Mouse (Mus musculus) heart, postnatal 36 days (tissue): ENCODE measurements around the gene Fsip1. TPM values are rescaled to one million over a fixed set of nuclear protein-coding genes. Genes with fewer than 3 reads are reported as not detected.
"Not testable (repeated sequence)": the region's sequence is repeated elsewhere in the genome, so short reads cannot be mapped to it uniquely, and the experiment has no call there.

ENCODE experiments used
- DNase-seq, 2 experiments: peaks; one replicate each; pipeline ENCODE4 v3.0.0; 2021 to 2022
- intact Hi-C: fragments of 180-260 bp; cut with DNase I; formaldehyde crosslinking; loops from one replicate; pipeline ENCODE4 v1.15.1; 2025
- total RNA-seq, 2 experiments: library from RNA; stranded (reverse); gene quantifications; 2 replicates each; pipeline ENCODE4 v1.2.3; 2021

Gene Fsip1
- total RNA-seq, 2 experiments from 2014 or later: not detected

- intact Hi-C loops: no loop called here
- DNase-seq: no peak
Observed at GRCm38 (mm10) chr2:118182136-118182535, 74.6 kb downstream of the Fsip1 start.

GRCm38 (mm10) chr2:118179873-118180585, 76.7 kb downstream of the Fsip1 start:
- intact Hi-C loops: no loop called here
- no peak for DNase-seq

- DNase-seq: no peak
- intact Hi-C loops: no loop called here
Observed at GRCm38 (mm10) chr2:118179472-118179871, 77.3 kb downstream of the Fsip1 start.

DNA sequence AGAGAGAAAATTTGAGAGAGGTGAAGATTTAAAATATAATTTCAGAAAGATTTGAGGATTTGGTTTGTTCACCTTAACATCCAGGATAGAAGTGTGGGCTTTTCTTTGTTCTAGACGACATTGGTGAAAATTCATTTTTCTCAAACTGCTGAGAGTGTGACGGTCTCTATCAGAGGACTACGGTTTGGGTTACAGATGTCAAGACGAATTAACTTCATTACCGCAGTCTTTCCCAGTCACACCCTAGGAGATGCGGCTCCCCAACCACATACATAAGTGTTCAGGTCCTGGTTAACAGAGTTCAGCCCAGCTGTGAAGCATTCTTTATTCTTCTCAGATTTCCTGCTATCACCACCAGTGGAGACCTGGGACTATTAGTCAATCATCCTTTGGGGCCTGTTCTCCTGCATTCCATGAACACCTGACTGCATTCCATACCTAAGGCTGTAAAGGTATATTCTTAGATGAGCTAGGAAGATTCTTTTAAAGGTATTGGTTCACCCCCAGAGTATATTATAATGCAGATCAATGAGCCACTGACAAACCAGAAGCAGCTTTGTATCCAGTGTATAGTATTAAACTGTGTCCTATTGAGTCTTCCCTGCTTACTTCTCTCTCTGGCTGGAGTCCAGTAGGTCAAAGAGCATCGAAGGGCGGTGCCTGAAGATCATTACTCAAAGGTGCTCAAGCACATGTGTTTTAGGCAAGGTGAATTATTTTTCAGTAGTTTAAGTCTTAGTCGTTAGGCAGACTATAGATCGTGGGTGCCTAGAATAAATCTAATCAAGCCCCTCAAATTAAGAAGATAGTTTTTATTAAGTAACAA, 82.0 kb downstream of the Fsip1 start:
- intact Hi-C loops: no loop called here
- no peak for DNase-seq

DNA sequence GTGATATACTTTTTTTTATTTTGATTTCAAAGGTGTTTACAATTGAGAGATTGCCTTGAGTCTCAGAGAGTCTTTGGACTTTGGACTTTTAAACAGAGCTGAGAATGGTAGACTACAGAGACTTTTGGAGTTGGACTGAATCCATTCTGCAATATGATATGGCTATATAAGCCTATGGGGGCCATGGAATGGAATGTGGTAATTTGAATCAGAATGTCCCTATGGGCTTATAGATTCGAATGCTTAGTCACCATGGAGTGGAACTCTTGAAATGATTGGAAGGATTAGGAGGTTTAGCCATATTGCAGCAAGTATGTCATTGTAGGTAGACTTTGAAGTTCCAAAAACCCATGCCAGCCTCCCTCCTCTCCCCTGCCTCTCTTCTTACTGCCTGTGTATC, 88.5 kb downstream of the Fsip1 start:
- intact Hi-C loops: no loop called here
- no peak for DNase-seq

DNA sequence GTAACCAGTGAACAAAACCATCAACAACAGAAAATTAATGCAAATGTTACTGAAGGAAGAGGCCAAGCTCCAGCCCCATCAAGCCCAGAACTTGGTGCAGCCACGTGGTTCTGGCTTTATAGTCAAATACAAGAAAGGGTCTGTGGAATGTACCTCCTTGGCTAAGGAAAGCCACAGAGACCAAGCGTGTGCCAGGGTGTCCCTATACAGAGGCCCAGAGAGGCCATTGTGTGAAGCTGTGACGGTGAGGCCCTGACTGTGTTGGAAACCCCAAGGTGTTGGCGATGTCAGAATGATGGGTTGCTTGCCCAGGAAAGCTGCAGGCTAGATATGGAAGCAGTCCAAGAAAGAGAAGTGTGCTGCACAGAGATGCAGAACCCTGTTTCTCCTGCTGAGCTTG, 89.0 kb downstream of the Fsip1 start:
- intact Hi-C loops: no loop called here

GRCm38 (mm10) chr2:118165691-118166090, 91.1 kb downstream of the Fsip1 start:
- no peak for DNase-seq
- intact Hi-C loops: no loop called here

More for the DNA sequence above, 89.0 kb downstream of the Fsip1 start:
- DNase-seq: no peak

DNA sequence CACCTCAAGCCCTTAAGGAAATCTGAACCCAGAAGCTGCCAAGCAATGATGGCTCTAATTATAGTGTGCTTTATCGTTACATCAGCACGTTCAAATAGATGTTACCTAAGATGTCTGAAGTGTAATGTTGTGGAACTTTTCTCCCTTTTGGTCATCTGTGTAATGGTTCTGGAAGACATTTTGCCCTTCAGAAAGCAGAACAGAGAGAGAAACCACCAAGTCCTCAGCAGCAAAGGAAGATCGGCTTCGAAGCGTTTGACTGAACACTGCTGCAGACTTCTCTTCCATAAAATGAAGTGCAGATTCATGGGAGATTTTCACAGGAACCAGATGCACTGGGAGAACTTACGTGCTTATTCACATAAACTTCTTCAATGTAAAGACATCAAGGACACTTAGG, 92.6 kb downstream of the Fsip1 start:
- no peak for DNase-seq
- intact Hi-C loops: no loop called here

DNA sequence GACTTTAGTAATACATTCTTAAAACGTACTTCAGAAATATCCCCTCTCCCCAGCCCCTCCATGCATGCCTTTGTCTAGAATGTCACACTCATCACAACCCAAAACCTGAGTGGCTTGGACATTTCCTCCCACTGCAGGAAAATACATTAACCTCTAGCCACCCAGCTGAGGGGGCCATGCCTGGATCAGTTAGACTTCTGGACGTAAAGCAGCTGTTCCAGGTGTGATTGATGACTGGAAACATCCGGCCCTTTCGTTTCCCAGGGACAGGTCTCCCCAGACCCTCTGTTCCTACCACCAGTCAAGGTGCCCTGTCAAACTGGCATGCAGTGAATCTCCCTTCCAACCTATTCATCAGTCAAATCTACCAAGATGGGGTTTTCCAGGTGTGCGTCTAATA, 94.3 kb downstream of the Fsip1 start:
- intact Hi-C loops: no loop called here
- no peak for DNase-seq

GRCm38 (mm10) chr2:118160991-118161390, 95.8 kb downstream of the Fsip1 start:
- no peak for DNase-seq
- intact Hi-C loops: no loop called here

- intact Hi-C loops: no loop called here
- DNase-seq: no peak
Observed at GRCm38 (mm10) chr2:118160547-118160946, 96.2 kb downstream of the Fsip1 start.

GRCm38 (mm10) chr2:118159126-118159525, 97.6 kb downstream of the Fsip1 start:
- DNase-seq: no peak
- intact Hi-C loops: no loop called here

GRCm38 (mm10) chr2:118158095-118158494, 98.7 kb downstream of the Fsip1 start:
- intact Hi-C loops: no loop called here
- no peak for DNase-seq

DNA sequence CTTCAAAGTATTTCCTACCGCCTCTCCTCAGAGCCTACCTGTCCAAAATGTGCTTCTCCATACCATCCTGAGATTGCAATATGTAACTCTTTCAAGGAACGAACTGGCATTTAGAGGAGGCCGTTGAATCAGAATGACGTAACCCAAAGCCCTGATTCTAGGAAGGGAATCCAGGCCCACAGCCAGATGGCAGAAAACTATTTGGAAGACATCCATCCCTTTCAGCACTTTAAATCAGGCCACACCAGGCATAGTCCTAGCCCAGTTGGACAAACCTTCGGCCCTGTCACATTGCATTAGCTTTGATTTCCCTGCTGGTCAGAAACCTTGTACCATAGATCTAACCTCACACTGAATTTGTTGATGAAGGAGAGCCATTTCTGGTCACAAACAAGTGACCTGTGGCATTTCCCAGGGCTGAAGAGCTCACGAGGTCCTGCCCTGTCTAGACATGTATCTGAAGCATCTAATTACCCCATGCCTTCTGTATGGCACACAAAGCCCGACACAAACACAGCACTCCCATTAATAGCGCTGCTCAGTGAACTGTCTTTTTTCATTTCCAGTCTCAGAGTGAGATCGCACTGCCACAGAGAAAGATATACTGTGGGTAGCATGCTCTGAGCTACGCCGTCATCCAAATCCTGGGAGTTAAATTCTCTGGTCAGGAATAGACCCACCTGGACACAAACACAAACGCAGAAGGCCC, 106.8 kb downstream of the Fsip1 start:
- intact Hi-C loops: no loop called here

GRCm38 (mm10) chr2:118148321-118149142, 108.2 kb downstream of the Fsip1 start:
- intact Hi-C loops: no loop called here
- DNase-seq: no peak

More for the DNA sequence above, 106.8 kb downstream of the Fsip1 start:
- peak; percentile 69 to 72 for DNase-seq

DNA sequence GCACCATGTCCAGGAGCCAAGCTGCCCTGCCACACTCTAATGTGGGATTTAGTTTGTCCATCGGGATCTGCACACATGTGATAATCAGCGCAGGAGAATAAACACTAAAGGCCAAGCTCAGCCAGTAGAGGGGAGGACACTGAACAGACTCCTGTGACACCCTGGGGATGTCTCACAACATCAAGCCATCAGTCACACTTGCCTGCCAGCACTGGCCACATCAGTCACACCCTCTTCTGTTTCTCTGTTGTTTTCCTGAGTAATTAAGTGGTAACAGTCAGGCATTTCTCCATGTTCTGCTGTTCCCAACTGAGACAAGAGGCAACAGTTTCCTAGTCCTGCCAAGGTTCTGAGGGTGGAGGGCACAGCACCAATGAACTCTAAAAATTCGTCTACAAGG, 109.0 kb downstream of the Fsip1 start:
- DNase-seq, intact Hi-C loops: not testable (repeated sequence)

GRCm38 (mm10) chr2:118141651-118142050, 115.1 kb downstream of the Fsip1 start:
- intact Hi-C loops: no loop called here
- DNase-seq: no peak

- DNase-seq: no peak
- intact Hi-C loops: no loop called here
Observed at GRCm38 (mm10) chr2:118139261-118139660, 117.5 kb downstream of the Fsip1 start.

- no peak for DNase-seq
- intact Hi-C loops: no loop called here
Observed at GRCm38 (mm10) chr2:118137776-118138175, 119.0 kb downstream of the Fsip1 start.

GRCm38 (mm10) chr2:118137071-118137470, 119.7 kb downstream of the Fsip1 start:
- DNase-seq: no peak
- intact Hi-C loops: no loop called here
